Mouse (Mus musculus): ENCODE measurements around the gene Tmprss9. TPM values are rescaled to one million over a fixed set of nuclear protein-coding genes. Genes with fewer than 3 reads are reported as not detected.

Gene Tmprss9
- not detected for polyA plus RNA-seq (2017; shearing (Covaris generic))

DNA sequence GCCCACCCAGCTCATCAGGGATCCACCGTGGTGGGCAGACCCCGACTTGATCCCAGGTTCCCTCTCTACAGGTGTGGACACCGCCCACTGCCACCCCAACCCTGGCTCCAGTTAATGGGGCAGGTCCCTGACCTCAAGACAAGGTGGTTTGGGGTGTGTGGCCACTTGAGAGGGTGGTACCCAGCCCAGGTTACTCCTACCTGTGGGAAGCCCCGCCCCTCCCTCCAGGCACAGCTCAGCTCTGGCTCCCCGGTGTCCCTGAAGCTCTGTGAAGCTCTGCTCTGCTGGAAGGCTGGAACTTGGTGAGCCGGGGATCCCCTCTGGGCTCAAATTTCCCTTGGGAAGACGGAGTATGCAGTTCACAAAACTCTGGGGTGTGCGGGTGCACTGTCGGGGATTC is at the start of gene Tmprss9:
TSS of gene Tmprss9 (plus strand) at position 268 of the 400 bp plus-strand sequence.

DNA sequence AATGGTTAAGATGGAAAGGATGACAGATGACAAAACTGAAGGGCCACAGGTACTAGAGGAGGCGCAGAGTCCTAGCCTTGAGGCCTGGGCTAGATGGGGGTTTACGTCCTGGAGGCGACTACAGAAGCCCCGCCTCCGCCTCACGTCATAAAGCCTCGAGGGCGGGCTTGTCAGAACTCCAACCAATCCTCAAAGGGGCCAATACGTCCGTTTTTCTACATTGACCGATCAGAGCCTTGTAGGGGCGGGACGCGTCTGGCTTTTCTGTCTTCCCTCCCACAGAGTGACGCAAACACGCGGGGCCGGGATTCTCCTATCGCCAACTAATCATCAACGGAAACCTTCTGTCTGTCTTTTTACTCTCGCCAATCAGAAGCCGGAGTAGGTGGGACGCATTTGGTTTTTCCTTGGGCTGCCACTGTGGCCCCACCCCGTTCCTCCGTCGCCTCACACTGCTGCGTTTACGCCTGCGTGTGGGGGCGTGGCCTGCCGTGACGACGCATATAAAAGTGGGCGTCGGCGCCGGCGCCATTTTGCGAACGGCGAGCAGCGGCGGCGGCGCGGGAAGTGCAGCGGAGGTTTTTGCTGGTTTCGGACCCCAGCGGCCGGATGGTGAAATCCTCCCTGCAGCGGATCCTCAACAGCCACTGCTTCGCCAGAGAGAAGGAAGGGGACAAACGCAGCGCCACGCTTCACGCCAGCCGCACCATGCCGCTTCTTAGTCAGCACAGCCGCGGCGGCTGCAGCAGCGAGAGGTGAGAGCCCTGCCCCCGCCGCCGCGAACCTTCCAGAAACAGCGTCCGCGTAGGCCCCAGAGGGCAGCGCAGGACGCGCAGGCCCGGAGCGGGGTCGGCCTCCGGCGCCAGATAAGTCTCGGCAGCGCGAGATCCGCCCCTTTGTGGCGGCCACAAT is 45.2 kb upstream of the Tmprss9 start, which contains the start of gene Oaz1:
TSS of gene Oaz1 (plus strand) at position 506 of the 912 bp plus-strand sequence.

DNA sequence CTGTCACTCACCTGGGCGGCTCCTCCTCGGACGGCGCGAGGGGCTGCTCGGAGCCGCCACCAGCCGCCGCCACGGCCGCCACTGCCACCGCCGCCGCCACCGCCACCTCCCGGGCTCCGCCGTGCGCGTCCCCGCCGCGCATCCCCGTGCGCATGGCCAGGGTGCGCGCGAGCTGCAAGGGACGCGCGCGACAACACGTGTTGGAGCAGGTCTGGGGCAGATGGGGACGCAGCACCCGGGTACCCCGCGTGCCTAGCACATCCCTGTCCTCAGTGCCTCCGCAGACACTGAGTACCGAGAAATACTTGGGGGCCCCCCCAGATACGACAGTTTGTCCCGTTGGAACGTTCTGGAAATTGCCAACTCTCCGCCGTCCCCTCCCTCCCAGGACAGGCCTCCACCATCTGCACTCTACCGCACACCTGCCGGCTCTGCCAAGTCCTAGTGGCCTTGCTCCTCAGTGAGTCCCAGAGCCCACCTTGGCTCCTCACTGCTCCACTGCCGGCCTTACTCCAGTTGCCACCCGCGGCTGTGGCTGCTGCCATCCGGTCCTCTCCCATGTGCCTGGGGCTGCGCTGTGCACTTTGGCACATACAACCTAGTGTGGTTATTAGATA is 27.6 kb upstream of the Tmprss9 start, which contains the start of gene Lingo3:
TSS of gene Lingo3 (minus strand) at position 109 of the 617 bp plus-strand sequence.

GRCm38 (mm10) chr10:80854913-80855748 is 16.5 kb upstream of the Tmprss9 start, which contains the start of the genes Lsm7 and Sppl2b:
Gene Lsm7 (minus strand): TSS chr10:80855209.
Gene Sppl2b (plus strand): TSS chr10:80855275.

GRCm38 (mm10) chr10:80900318-80901247 is 28.9 kb downstream of the Tmprss9 start, which contains the start of gene Timm13:
Gene Timm13 (minus strand): TSS chr10:80900969.

DNA sequence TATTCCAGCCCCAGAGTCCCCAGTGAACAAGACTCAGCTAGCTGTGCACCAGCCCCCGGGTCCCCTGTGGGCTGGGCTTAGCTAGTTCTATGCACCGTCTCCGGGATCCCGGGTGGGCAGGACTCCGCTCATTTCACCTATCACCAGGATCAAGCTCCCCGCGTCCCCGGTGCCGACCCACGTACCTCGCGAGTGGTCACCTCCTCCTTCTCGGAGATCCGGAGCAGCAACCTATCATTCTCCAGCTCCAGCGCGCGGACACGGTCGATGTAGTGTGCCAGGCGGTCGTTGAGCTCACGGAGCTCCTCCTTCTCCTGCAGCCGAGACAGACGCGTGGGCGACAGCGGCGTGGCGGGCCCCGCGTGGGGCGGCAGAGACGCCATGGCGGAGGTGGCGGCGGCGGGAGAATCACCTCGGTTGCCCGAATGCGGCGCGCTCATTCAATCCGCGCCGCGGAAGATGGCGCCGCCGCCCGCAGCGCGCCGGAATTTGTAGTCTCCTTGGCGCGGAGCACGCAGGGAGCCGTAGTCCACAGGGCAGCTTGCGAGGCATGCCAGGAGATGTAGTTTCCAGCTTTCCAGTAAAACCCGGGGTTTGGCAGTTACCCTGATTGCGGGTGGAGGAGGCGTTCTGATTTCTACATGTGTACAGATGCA is 46.3 kb downstream of the Tmprss9 start, which contains the start of gene Lmnb2:
TSS of gene Lmnb2 (minus strand) at position 467 of the 656 bp plus-strand sequence.

DNA sequence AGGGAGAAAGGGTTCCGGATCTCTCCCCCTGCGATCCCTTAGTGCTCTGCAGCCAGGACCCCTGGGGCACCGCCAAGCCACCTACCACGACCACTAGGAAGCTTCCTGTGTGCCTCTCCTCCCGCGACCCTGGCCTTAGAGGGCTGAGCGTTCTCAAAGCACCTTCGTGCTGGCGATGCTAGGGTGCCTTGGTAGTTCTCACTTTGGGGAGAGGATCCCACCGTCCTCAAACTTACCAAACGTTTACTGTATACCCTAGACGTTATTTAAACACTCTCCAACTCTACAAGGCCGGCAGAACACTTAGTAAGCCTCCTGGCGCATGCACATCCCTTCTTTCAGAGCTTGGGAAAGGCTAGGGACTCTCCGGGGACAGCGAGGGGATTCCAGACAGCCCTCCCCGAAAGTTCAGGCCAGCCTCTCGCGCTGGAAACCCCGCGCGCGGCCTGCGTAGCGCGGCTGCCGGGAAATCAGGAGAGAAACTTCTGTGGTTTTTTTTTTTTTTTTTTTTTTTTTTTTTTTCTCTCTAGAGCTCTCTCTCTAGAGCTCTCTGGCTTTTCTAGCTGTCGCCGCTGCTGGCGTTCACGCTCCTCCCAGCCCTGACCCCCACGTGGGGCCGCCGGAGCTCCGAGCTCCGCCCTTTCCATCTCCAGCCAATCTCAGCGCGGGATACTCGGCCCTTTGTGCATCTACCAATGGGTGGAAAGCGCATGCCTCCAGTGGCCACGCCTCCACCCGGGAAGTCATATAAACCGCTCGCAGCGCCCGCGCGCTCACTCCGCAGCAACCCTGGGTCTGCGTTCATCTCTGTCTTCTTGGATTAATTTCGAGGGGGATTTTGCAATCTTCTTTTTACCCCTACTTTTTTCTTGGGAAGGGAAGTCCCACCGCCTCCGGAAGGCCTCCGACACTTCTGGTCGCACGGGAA is 57.9 kb downstream of the Tmprss9 start, which contains the start of gene Gadd45b:
TSS of gene Gadd45b (plus strand) at position 775 of the 928 bp plus-strand sequence.

Other genes with a start within 250 kb of the Tmprss9 start
- 353 TPM for gene Csnk1g2, start 249.0 kb upstream of the Tmprss9 start, polyA plus RNA-seq (2017; shearing (Covaris generic))
- 22.0 TPM for gene Btbd2, start 214.8 kb upstream of the Tmprss9 start, polyA plus RNA-seq (2017; shearing (Covaris generic))
- 190 TPM for gene Mknk2, start 193.7 kb upstream of the Tmprss9 start, polyA plus RNA-seq (2017; shearing (Covaris generic))
- gene Mob3a, start 169.9 kb upstream of the Tmprss9 start, polyA plus RNA-seq (2017; shearing (Covaris generic)): 103 TPM
- 67.9 TPM for gene Izumo4, start 169.7 kb upstream of the Tmprss9 start, polyA plus RNA-seq (2017; shearing (Covaris generic))
- gene Ap3d1, start 129.6 kb upstream of the Tmprss9 start, polyA plus RNA-seq (2017; shearing (Covaris generic)): 79.7 TPM
- 39.6 TPM for gene Dot1l, start 116.6 kb upstream of the Tmprss9 start, polyA plus RNA-seq (2017; shearing (Covaris generic))
- 65.0 TPM for gene Sf3a2, start 73.7 kb upstream of the Tmprss9 start, polyA plus RNA-seq (2017; shearing (Covaris generic))
- 196 TPM for gene Plekhj1, start 73.2 kb upstream of the Tmprss9 start, polyA plus RNA-seq (2017; shearing (Covaris generic))
- gene Amh, start 66.6 kb upstream of the Tmprss9 start, polyA plus RNA-seq (2017; shearing (Covaris generic)): not detected
- not detected for gene Jsrp1, start 58.4 kb upstream of the Tmprss9 start, polyA plus RNA-seq (2017; shearing (Covaris generic))
- 2,215 TPM for gene Oaz1, start 45.2 kb upstream of the Tmprss9 start, polyA plus RNA-seq (2017; shearing (Covaris generic))
- gene Lingo3, start 27.8 kb upstream of the Tmprss9 start, polyA plus RNA-seq (2017; shearing (Covaris generic)): not detected
- 91.1 TPM for gene Lsm7, start 16.6 kb upstream of the Tmprss9 start, polyA plus RNA-seq (2017; shearing (Covaris generic))
- gene Sppl2b, start 16.6 kb upstream of the Tmprss9 start, polyA plus RNA-seq (2017; shearing (Covaris generic)): 19.0 TPM
- gene Timm13, start 29.1 kb downstream of the Tmprss9 start, polyA plus RNA-seq (2017; shearing (Covaris generic)): 150 TPM
- 14.8 TPM for gene Lmnb2, start 46.4 kb downstream of the Tmprss9 start, polyA plus RNA-seq (2017; shearing (Covaris generic))
- gene Gadd45b, start 58.2 kb downstream of the Tmprss9 start, polyA plus RNA-seq (2017; shearing (Covaris generic)): 43.3 TPM
- gene Gng7, start 143.1 kb downstream of the Tmprss9 start, polyA plus RNA-seq (2017; shearing (Covaris generic)): not detected
- not detected for gene Diras1, start 153.8 kb downstream of the Tmprss9 start, polyA plus RNA-seq (2017; shearing (Covaris generic))
- gene Slc39a3, start 165.6 kb downstream of the Tmprss9 start, polyA plus RNA-seq (2017; shearing (Covaris generic)): 14.7 TPM
- 68.7 TPM for gene Sgta, start 188.3 kb downstream of the Tmprss9 start, polyA plus RNA-seq (2017; shearing (Covaris generic))
- gene Thop1, start 198.2 kb downstream of the Tmprss9 start, polyA plus RNA-seq (2017; shearing (Covaris generic)): 6.5 TPM
- not detected for gene Creb3l3, start 227.0 kb downstream of the Tmprss9 start, polyA plus RNA-seq (2017; shearing (Covaris generic))
- gene Map2k2, start 234.1 kb downstream of the Tmprss9 start, polyA plus RNA-seq (2017; shearing (Covaris generic)): 160 TPM

All from naive thymus-derived CD4-positive, alpha-beta T cell, adult 5 months (primary cell).